Mouse (Mus musculus) liver, embryonic 12.5 days (tissue): Measurements from ENCODE around the gene Dhtkd1. TPM values are rescaled to one million over a fixed set of nuclear protein-coding genes. Genes with fewer than 3 reads are reported as not detected.
A peak's percentile ranks its signal among the peaks of the same experiment; 100 is the strongest.

Experiments used
- ATAC-seq: fragments of 200-750 bp; cut with Nextera tagmentation; 2 replicates; pipeline ENCODE4 v1.8.0; 2017; ENCODE audit warnings: moderate number of reproducible peaks, mild to moderate bottlenecking, moderate library complexity
- H3K27ac ChIP-seq: fragments of 300-500 bp; sonication (generic); 2 replicates; pipeline ENCODE4 v1.5.1; 2016; ENCODE audit warnings: mild to moderate bottlenecking
- H3K27me3 ChIP-seq: fragments of 300-500 bp; sonication (generic); replicated peaks from 2 replicates; pipeline ENCODE4 v1.6.1; 2016; ENCODE audit warnings: mild to moderate bottlenecking, moderate library complexity
- H3K36me3 ChIP-seq: fragments of 300-500 bp; sonication (generic); 2 replicates; pipeline ENCODE4 v1.6.1; 2016; ENCODE audit warnings: mild to moderate bottlenecking, moderate library complexity
- H3K4me1 ChIP-seq: fragments of 300-500 bp; sonication (generic); 2 replicates; pipeline ENCODE4 v1.6.1; 2016
- H3K4me2 ChIP-seq: fragments of 300-500 bp; sonication (generic); 2 replicates; pipeline ENCODE4 v1.6.1; 2016; ENCODE audit warnings: mild to moderate bottlenecking, moderate library complexity
- H3K4me3 ChIP-seq: fragments of 300-500 bp; sonication (generic); 2 replicates; pipeline ENCODE4 v1.5.1; 2016; ENCODE audit warnings: mild to moderate bottlenecking, moderate library complexity
- H3K9ac ChIP-seq: fragments of 300-500 bp; sonication (generic); 2 replicates; pipeline ENCODE4 v1.6.1; 2016; ENCODE audit warnings: mild to moderate bottlenecking, moderate library complexity
- H3K9me3 ChIP-seq: fragments of 300-500 bp; sonication (generic); replicated peaks from 2 replicates; pipeline ENCODE4 v1.6.1; 2016; ENCODE audit warnings: mild to moderate bottlenecking, moderate library complexity
- WGBS: fragments of 180-500 bp; shearing (Covaris S2); methylation state at CpG from one replicate; pipeline ENCODE4 v1.1.7; 2016; ENCODE audit not compliant: insufficient replicate concordance; 5-methylcytosine and 5-hydroxymethylcytosine counted together
- polyA plus RNA-seq: library from polyadenylated mRNA; unstranded; fragments of >200 nt; fragmentation: Nextera tagmentation; extraction: Ambion mirVana; gene quantifications from 2 replicates; pipeline ENCODE4 v1.2.1, GENCODE M21; 2016

The Dhtkd1 gene
- polyA plus RNA-seq, 1 experiment from 2014 or later = 2.3 TPM

DNA sequence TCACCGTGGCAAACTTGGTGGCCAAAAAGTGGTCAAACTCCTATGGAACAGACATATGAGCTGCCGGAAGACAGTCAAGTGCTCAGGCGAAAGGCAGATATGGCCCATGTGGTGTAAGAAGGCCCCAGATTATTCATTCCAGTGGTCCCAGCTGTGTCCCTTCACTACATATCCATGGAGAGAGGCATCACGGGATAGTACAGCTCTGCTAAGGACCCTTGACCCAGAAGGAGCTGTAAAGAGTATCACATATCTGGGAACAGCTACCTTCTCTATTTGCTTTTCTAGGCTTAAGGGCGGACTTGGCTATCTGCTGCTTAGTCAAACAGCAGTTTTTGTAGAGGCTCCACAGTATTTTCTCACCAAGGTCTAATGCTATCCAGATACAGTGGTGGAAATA is 12.8 kb downstream of the Dhtkd1 start:
- H3K27me3 ChIP-seq = no peaks in the 10 kb centered on the region
- H3K9ac ChIP-seq = no peak overlapping the region
- no peak overlapping the region for H3K4me3 ChIP-seq
- no peaks in the 10 kb centered on the region for H3K4me1 ChIP-seq
- no peak overlapping the region for H3K4me2 ChIP-seq
- H3K36me3 ChIP-seq = peaks cover 11% of the 10 kb centered on the region; the same call in 1 of the 2 replicates
- no peaks in the 10 kb centered on the region for H3K9me3 ChIP-seq
- WGBS = 75% methylated on average over 5 of the region's 5 CpGs
- ATAC-seq = no peak
- H3K27ac ChIP-seq = no peak overlapping the region

DNA sequence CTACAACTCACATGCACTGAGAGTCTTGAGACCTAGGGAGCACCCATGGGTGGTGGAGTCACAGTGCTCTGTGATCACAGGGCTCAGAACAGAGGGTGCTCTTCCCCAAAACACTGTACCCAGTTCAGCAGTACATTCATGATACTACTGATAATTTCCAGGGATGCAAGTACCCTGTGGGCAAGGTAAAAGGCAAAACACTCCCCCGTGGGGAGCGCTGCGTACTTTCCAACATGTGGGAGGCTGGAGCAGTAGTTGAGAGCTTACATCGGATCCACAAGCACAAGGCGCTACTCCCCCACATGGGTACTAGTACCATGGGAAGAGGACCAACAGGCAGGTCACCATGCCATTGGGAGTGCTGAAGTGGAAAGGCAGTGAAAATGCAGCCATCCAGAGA is 15.1 kb downstream of the Dhtkd1 start:
- Histone ChIP-seq H3K4me3 (no peak overlapping the region), H3K4me2 (no peak overlapping the region), H3K36me3 (peaks cover 11% of the 10 kb centered on the region; the same call in 1 of the 2 replicates), H3K9ac (no peak overlapping the region), H3K27me3 (no peaks in the 10 kb centered on the region), H3K9me3 (no peaks in the 10 kb centered on the region), H3K4me1 (no peaks in the 10 kb centered on the region), H3K27ac (no peak overlapping the region)
- 88% methylated on average over 5 of the region's 5 CpGs for WGBS
- no peak for ATAC-seq

DNA sequence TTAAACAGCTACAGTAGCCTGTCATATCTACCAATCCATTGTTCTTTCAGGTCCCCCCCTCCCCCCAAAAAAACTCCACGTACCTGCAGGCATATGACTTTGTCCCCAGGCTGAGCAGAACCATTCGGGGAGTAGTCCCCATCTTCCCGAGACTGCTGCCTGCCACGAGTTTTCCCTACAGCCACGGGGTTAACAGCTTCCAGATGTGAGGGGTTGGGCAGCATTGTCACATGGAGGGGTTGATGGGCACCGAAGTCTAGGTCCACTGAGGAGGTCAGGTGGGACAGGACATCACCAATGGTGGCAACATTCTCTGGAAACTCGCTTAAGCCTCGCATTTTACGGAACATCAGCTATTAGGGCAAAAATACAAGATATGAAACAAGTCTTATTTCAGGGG is 18.8 kb downstream of the Dhtkd1 start:
- H3K36me3 ChIP-seq = peaks cover 25% of the 10 kb centered on the region
- no peak overlapping the region for H3K27ac ChIP-seq
- no peaks in the 10 kb centered on the region for H3K27me3 ChIP-seq
- WGBS = 69% methylated on average over 9 of the region's 9 CpGs
- H3K9me3 ChIP-seq = no peaks in the 10 kb centered on the region
- no peak overlapping the region for H3K9ac ChIP-seq
- H3K4me2 ChIP-seq = no peak overlapping the region
- no peak for ATAC-seq
- H3K4me1 ChIP-seq = no peaks in the 10 kb centered on the region
- H3K4me3 ChIP-seq = no peak overlapping the region

DNA sequence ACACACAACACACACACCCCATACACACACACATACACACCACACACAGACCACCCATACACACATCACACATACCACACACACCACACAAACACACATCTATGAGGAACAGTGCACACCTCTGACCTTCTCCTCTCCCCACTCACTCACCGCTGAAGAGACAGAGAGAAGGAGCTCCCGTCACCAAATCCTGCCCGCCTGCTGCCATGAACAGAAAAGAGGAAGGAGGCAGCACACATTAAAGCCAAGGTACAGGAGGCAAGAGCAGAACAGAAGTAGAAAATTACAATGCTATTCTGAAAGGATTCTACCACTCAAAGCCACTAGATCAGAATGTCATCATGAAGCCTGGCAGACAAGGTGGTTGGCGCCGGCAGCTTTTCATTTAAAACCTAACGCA is 19.8 kb downstream of the Dhtkd1 start:
- H3K4me3 ChIP-seq = no peak overlapping the region
- no peaks in the 10 kb centered on the region for H3K27me3 ChIP-seq
- no peak for ATAC-seq
- 78% methylated on average over 6 of the region's 6 CpGs for WGBS
- H3K4me2 ChIP-seq = no peak overlapping the region
- peaks cover 17% of the 10 kb centered on the region for H3K36me3 ChIP-seq
- H3K9ac ChIP-seq = no peak overlapping the region
- no peaks in the 10 kb centered on the region for H3K4me1 ChIP-seq
- no peaks in the 10 kb centered on the region for H3K9me3 ChIP-seq
- no peak overlapping the region for H3K27ac ChIP-seq

DNA sequence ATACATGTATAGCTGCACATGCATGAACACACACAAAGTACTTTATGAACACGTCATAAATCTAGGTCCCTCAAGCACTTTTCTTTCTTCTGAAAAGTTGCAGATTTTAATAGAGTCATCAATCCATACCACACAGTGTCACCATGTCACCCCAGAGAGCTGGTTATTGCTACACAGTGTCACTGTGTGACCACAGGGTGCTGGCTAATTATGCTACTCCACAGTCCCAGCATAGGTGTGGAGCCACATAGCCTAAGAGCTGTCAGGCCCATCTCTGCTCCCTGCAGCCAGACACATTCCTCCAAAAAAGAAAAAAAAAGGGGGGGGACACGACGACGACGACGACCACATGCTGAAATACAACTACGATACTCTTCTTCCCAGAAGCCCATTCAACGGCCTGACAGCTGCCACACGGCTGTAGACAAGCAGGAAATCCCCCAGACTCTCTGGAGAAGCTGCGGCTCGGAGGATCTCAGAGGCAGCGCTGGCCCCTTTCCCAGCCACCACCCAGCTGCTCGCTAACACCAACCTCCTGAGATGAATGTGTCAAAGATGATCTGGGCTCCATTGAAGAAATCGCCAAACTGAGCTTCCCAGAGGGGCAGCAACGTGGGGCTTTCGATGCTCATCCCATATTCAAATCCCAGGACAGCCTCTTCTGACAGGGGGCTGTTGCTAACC is 31.2 kb downstream of the Dhtkd1 start:
- peaks cover 3% of the 10 kb centered on the region; the same call in 1 of the 2 replicates for H3K36me3 ChIP-seq
- WGBS = 71% methylated on average over 16 of the region's 16 CpGs
- H3K4me3 ChIP-seq = no peak overlapping the region
- H3K9ac ChIP-seq = no peak overlapping the region
- no peak overlapping the region for H3K27ac ChIP-seq
- ATAC-seq = no peak
- no peaks in the 10 kb centered on the region for H3K27me3 ChIP-seq
- H3K4me2 ChIP-seq = no peak overlapping the region
- H3K4me1 ChIP-seq = no peaks in the 10 kb centered on the region
- H3K9me3 ChIP-seq = no peaks in the 10 kb centered on the region

DNA sequence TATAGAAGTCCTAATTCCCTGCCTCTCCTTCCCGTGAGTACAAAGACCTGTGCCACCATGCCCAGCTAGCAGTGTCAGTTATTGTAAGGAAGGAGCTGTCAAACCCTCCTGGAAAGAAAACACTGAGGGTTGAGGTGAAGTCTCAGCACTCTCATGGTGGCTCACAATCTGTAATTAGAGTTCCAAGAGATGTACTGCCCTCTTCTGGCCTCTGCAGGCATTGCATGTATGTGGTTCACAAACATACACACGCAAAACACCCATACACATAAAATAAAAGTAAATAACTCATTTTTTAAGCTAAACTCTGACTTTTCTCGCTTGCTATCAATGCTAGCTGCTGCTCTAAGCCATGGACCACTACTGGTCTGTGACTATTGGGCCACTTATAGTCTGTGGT is 36.0 kb downstream of the Dhtkd1 start:
- Histone ChIP-seq H3K27me3 (no peaks in the 10 kb centered on the region), H3K27ac (no peak overlapping the region), H3K9ac (no peak overlapping the region), H3K4me3 (no peak overlapping the region), H3K36me3 (0 out of 2 replicates have a peak, but pooled peaks cover 11% of the 10 kb centered on the region), H3K4me1 (no peaks in the 10 kb centered on the region), H3K4me2 (no peak overlapping the region), H3K9me3 (no peaks in the 10 kb centered on the region)
- WGBS = 40% methylated on average over 3 of the region's 3 CpGs
- ATAC-seq = no peak

DNA sequence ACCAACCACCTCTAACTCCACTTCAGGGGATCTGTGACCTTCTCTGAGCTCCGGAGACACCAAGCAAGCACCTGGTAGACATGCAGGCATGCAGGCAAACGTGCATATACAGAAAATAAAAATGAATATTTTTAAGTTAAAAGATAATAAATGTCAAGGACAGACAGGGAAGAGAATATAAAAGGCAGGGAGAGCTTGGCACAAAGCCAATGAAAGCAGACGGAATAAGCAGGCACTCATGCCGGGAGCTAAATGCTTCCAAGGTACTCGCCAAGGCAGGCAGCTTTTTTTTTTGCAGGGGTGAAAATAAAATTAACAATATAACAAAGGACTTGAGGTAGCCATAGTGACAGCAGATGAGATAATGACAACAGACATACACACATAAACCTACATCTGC is 36.5 kb downstream of the Dhtkd1 start:
- no peak for ATAC-seq
- no peak overlapping the region for H3K4me2 ChIP-seq
- H3K27ac ChIP-seq = no peak overlapping the region
- H3K4me1 ChIP-seq = no peaks in the 10 kb centered on the region
- H3K4me3 ChIP-seq = no peak overlapping the region
- 0 out of 2 replicates have a peak, but pooled peaks cover 11% of the 10 kb centered on the region for H3K36me3 ChIP-seq
- no peak overlapping the region for H3K9ac ChIP-seq
- no peaks in the 10 kb centered on the region for H3K9me3 ChIP-seq
- 59% methylated on average over 5 of the region's 5 CpGs for WGBS
- no peaks in the 10 kb centered on the region for H3K27me3 ChIP-seq

DNA sequence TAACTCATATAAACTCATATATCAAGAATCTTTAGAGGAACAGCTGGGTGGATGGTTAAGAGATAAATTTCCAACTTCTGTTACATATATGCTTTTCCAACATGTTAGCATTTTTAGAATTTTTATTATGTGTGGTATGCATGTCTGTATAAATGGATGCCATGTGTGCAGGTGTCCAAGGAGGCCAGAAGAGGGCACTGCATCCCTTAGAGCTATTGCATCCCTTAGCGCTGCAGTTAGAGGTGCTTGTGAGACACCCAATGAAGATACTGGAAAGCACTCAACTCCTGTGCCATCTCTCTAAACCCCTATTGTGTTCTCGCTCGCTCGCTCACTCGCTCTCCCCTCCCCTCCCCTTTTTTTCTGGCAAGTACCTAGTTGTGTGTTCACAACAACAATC is 42.4 kb downstream of the Dhtkd1 start:
- no peak overlapping the region for H3K9ac ChIP-seq
- no peaks in the 10 kb centered on the region for H3K9me3 ChIP-seq
- H3K36me3 ChIP-seq = peaks cover 18% of the 10 kb centered on the region; the same call in 1 of the 2 replicates
- no peaks in the 10 kb centered on the region for H3K27me3 ChIP-seq
- WGBS = 47% methylated on average over 5 of the region's 5 CpGs
- H3K4me1 ChIP-seq = peaks cover 5% of the 10 kb centered on the region
- H3K4me2 ChIP-seq = no peak overlapping the region
- ATAC-seq = no peak
- H3K27ac ChIP-seq = no peak overlapping the region
- H3K4me3 ChIP-seq = no peak overlapping the region

DNA sequence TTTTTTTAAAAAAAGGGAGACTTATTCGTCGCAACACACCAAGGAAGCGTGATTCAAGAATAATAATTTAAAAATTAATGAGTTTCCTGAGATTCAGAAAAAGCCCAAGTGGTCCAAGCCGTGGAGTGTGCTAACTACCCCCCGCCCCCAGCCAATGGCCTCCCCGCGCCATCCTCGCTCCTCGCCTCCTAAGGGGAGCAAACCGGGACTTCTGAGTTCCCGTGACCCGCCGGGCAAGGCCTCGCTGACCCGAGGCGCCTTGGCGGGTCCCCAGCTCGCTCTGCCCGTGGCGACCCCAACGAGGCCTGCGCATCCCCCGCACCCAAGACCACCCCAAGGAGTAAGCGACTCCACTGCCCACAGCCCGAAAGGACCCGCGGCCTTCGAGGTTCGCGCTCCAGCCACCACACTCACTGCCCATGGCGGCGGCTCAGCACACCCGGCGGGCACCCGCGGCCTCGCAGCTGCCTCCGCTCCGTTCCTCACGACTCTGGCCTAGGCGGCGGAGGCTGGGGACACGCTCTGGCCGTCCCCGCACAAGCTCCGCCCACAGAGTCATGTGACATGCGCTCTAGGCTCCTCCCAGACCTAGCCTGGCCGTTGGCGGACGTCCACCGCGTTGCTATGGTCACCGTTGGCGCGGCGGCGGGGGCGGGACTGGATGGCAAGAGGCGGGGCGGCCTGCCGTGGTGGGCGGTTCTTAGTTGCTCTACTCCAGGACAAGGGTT is 47.6 kb downstream of the Dhtkd1 start, which contains the start of gene Sec61a2:
TSS of gene Sec61a2 (minus strand) at position 590 of the 728 bp plus-strand sequence.
- H3K4me1 ChIP-seq = peaks cover 26% of the 10 kb centered on the region
- under 1% methylated on average over 62 of the region's 62 CpGs for WGBS
- H3K27ac ChIP-seq = peak within 1 kb of the TSS; percentile 88

DNA sequence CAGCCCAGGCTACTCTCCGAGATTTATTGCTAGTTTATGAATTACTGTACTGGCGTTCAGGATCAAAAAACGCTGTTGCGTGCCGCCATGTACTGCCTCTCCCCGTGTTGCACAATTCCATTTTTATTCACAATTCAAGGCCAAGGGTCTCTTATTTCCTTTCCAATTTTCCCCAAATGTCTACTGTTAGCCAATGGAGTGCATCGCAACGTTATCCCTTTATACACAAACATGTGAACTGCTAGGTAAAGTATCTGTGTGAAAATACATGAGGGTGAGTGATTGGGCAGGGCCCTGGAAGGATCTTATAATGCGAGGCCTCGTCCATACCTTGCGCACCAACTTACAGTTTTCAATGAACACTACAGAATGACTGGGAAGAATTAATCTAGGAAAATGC is 48.3 kb downstream of the Dhtkd1 start:
- H3K4me3 ChIP-seq = peak overlapping the region; percentile 86
- H3K9ac ChIP-seq = peak overlapping the region; percentile 92
- ATAC-seq = no peak
- peak overlapping the region; percentile 88 for H3K27ac ChIP-seq
- no peaks in the 10 kb centered on the region for H3K9me3 ChIP-seq
- peaks cover 38% of the 10 kb centered on the region for H3K36me3 ChIP-seq
- 44% methylated on average over 11 of the region's 11 CpGs for WGBS
- H3K27me3 ChIP-seq = no peaks in the 10 kb centered on the region
- H3K4me1 ChIP-seq = peaks cover 30% of the 10 kb centered on the region
- peak overlapping the region; percentile 96 for H3K4me2 ChIP-seq

More for the DNA sequence above, 47.6 kb downstream of the Dhtkd1 start, which contains the start of gene Sec61a2:
- Histone ChIP-seq H3K4me3 (peak within 1 kb of the TSS; percentile 86), H3K9ac (peak within 1 kb of the TSS; percentile 92), H3K4me2 (peak within 1 kb of the TSS; percentile 96), H3K36me3 (peaks cover 31% of the 10 kb centered on the region), H3K9me3 (no peaks in the 10 kb centered on the region), H3K27me3 (no peaks in the 10 kb centered on the region)
- peak; percentile 99 for ATAC-seq

DNA sequence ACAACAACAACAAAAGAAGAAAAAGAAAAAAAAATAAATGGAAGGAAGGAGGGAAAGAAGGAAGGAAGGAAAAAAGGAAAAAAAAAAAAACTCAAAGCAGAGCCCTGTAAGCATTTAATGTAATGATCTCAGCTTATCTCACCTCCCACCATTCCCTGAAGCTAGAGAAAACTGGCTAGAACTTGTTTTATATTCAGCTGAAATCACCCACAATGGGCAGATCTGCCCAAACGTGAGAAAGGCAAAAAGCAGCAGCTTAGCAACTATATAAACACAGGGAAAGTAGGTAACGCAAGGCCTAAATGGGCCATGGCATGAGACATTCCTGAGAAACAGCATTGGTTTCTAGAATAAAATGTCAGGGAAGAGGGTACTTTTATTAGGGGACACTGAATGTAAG is 53.2 kb downstream of the Dhtkd1 start:
- Histone ChIP-seq H3K4me3 (no peak overlapping the region), H3K9ac (no peak overlapping the region), H3K36me3 (peaks cover 67% of the 10 kb centered on the region), H3K4me2 (no peak overlapping the region), H3K4me1 (peaks cover 40% of the 10 kb centered on the region), H3K27me3 (no peaks in the 10 kb centered on the region), H3K27ac (no peak overlapping the region), H3K9me3 (no peaks in the 10 kb centered on the region)
- no peak for ATAC-seq
- 61% methylated on average over 2 of the region's 2 CpGs for WGBS

DNA sequence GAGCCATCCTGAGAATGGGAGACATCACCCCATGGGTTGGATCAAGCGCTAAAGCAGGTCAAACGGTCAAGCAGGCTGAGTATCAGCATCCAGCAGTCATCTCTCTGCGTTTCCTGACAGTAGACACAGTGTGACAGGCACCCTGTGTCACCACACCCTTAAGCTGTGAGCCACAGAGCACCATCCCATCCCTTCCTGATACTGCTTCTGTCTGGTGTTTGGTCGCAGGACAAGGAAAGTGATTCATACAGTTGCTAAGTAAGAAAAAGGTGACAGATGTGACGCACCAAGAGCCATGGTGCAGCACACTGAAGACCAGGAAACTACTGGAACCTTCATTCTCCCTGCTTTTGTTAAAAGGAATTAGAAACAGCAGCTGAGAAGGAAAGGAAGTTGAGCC is 53.7 kb downstream of the Dhtkd1 start:
- no peak overlapping the region for H3K27ac ChIP-seq
- H3K4me3 ChIP-seq = no peak overlapping the region
- no peak overlapping the region for H3K9ac ChIP-seq
- no peaks in the 10 kb centered on the region for H3K27me3 ChIP-seq
- no peaks in the 10 kb centered on the region for H3K9me3 ChIP-seq
- peaks cover 70% of the 10 kb centered on the region for H3K36me3 ChIP-seq
- no peak overlapping the region for H3K4me2 ChIP-seq
- 49% methylated on average over 5 of the region's 5 CpGs for WGBS
- H3K4me1 ChIP-seq = peaks cover 36% of the 10 kb centered on the region
- ATAC-seq = no peak
